In the genomic region with DNA sequence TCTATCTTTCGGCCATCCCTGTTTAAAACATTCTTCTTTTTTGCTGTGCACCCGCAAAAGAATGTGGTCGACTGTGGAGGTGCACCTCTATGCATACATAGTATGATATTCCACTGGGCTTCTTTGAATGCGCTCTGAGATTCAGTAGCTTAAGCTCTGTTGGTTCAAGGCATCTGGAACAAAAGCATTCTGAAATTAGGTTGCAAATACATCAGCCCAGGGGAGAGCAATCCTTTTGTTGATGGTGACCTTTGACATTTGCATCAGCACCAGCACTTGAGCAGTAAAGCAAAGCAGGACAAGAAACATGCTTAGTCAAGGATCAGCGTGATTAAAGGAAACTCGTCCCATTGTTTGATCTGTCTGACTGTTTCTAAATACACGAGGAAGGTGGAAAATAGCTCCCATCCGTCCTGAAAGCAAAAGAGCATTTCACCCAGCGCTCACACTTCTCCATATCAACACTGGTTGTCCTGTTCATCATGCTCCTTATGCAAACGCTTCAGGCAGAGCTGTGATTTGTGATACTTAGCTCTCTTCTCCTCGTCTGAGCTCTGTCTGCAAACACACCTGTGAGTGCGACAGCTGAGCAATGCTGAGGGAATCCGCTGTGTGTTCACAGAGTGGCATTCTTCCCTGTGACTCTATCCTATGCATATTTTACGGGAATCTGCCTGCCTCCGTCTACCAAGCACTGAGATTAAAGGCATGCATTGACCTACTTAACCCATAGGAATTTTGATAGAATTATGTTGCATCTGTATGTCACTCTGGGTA, we compare ENCODE assay signal across 15 mouse cellular contexts.
A peak's percentile ranks its signal among the peaks of the same experiment; 100 is the strongest.
DNase-seq lines count a peak whose midpoint lies in the region; ATAC-seq lines count a peak whose summit lies in the region.
"Had no signal": no experiment of that assay in that cellular context is flagged by ENCODE, and none has a peak within 500 bp of the region (broad histone marks: within the 10 kb centered on the region; RNA-seq: fewer than 3 reads in every experiment).

No protein-coding gene starts in this region.

- peak; percentile 66 for ATAC-seq in forebrain, embryonic 13.5 days
- ATAC-seq in hindbrain, embryonic 16.5 days: peak; percentile 79
- peak; percentile 48; the same call in 1 of the 2 replicates for ATAC-seq in neural tube, embryonic 12.5 days (ENCODE audit: low FRiP score, low read depth)

- H3K9me3 ChIP-seq in forebrain, embryonic 13.5 days (replicated peaks): no peaks in the 10 kb centered on the region
- H3K9me3 ChIP-seq in hindbrain, embryonic 16.5 days (ENCODE audit: control insufficient read depth, low read length): no peaks in the 10 kb centered on the region
- no peaks in the 10 kb centered on the region for H3K9me3 ChIP-seq in neural tube, embryonic 12.5 days
- H3K9me3 ChIP-seq: embryonic facial prominence, embryonic 12.5 days; liver, embryonic 13.5 days had no signal

- 8% methylated on average over 15 of the region's 15 CpGs for WGBS in forebrain, embryonic 13.5 days
- 19% methylated on average over 15 of the region's 15 CpGs for WGBS in hindbrain, embryonic 16.5 days
- WGBS in neural tube, embryonic 12.5 days: 25% methylated on average over 15 of the region's 15 CpGs

- no peaks in the 10 kb centered on the region for H3K36me3 ChIP-seq in forebrain, embryonic 13.5 days (ENCODE audit: poor library complexity, severe bottlenecking)
- no peaks in the 10 kb centered on the region for H3K36me3 ChIP-seq in hindbrain, embryonic 16.5 days (ENCODE audit: control insufficient read depth, insufficient read depth, low read length)
- no peaks in the 10 kb centered on the region for H3K36me3 ChIP-seq in neural tube, embryonic 12.5 days
- H3K36me3 ChIP-seq: embryonic facial prominence, embryonic 12.5 days; liver, embryonic 13.5 days had no signal

- H3K4me3 ChIP-seq in forebrain, embryonic 13.5 days: no peak overlapping the region
- H3K4me3 ChIP-seq in hindbrain, embryonic 16.5 days (ENCODE audit: low read length): no peak overlapping the region
- no peak overlapping the region for H3K4me3 ChIP-seq in neural tube, embryonic 12.5 days
- H3K4me3 ChIP-seq: embryonic facial prominence, embryonic 12.5 days; liver, embryonic 13.5 days had no signal

- H3K4me2 ChIP-seq in forebrain, embryonic 13.5 days: peak overlapping the region; percentile 39
- peak overlapping the region; percentile 4; the same call in 1 of the 2 replicates for H3K4me2 ChIP-seq in hindbrain, embryonic 16.5 days (ENCODE audit: low read length)
- H3K4me2 ChIP-seq in neural tube, embryonic 12.5 days (replicated peaks): no peak overlapping the region; the same call in 1 of the 2 replicates
- H3K4me2 ChIP-seq: embryonic facial prominence, embryonic 12.5 days; liver, embryonic 13.5 days had no signal

- H3K4me1 ChIP-seq in forebrain, embryonic 13.5 days: peaks cover 28% of the 10 kb centered on the region
- no peaks in the 10 kb centered on the region for H3K4me1 ChIP-seq in hindbrain, embryonic 16.5 days (ENCODE audit: control insufficient read depth, insufficient read depth, low read depth, low read length)
- H3K4me1 ChIP-seq in neural tube, embryonic 12.5 days: peaks cover 12% of the 10 kb centered on the region; the same call in 1 of the 2 replicates
- H3K4me1 ChIP-seq: embryonic facial prominence, embryonic 12.5 days; liver, embryonic 13.5 days had no signal

- DNase-seq in embryo, embryonic 10 days (ENCODE audit: low spot score): peak; percentile 69
- DNase-seq in natural killer cell, adult 2 months (ENCODE audit: low spot score in 2 of 2): no peak
- DNase-seq in adrenal gland, adult (ENCODE audit: inconsistent age in 2 of 2, low spot score in 1 of 2): no peak
- no peak for DNase-seq in right cerebral cortex, adult 2 months (ENCODE audit: low spot score in 2 of 2)
- no peak for DNase-seq in spleen, adult 18-20 months
- DNase-seq: cerebellum, adult 2 months; heart, postnatal 4 days; kidney, adult 2 months; left cerebral cortex, postnatal 4 days; liver, embryonic 13.5 days had no signal

- H3K27me3 ChIP-seq in forebrain, embryonic 13.5 days: no peaks in the 10 kb centered on the region
- H3K27me3 ChIP-seq in hindbrain, embryonic 16.5 days (replicated peaks; ENCODE audit: control insufficient read depth, insufficient read depth, low read length): no peaks in the 10 kb centered on the region
- H3K27me3 ChIP-seq in neural tube, embryonic 12.5 days (replicated peaks): no peaks in the 10 kb centered on the region
- H3K27me3 ChIP-seq: CH12.LX; embryonic facial prominence, embryonic 12.5 days; liver, embryonic 13.5 days had no signal

- H3K27ac ChIP-seq in forebrain, embryonic 13.5 days: 0 out of 2 replicates have a peak overlapping the region, but pooled peaks have one; percentile 35
- no peak overlapping the region for H3K27ac ChIP-seq in hindbrain, embryonic 16.5 days (ENCODE audit: low read depth, low read length)
- H3K27ac ChIP-seq in neural tube, embryonic 12.5 days: no peak overlapping the region
- H3K27ac ChIP-seq: embryonic facial prominence, embryonic 12.5 days; liver, embryonic 13.5 days had no signal

- H3K9ac ChIP-seq in forebrain, embryonic 13.5 days: no peak overlapping the region
- H3K9ac ChIP-seq in hindbrain, embryonic 16.5 days (ENCODE audit: low read depth, low read length): no peak overlapping the region
- no peak overlapping the region for H3K9ac ChIP-seq in neural tube, embryonic 12.5 days
- H3K9ac ChIP-seq: embryonic facial prominence, embryonic 12.5 days; liver, embryonic 13.5 days had no signal
